Mouse (Mus musculus): ENCODE results near the gene Col26a1. TPM values are rescaled to one million over a fixed set of nuclear protein-coding genes. Genes with fewer than 3 reads are reported as not detected.

The Col26a1 gene
- under 1 TPM in 1 of 2 experiments, not detected in 1; 0.41 TPM for polyA plus RNA-seq (2017; shearing (Covaris generic))

- ATAC-seq: no peak
Measured at GRCm38 (mm10) chr5:136882788-136883439, at the start of gene Col26a1. Col26a1 (minus strand) TSS chr5:136883209.

- ATAC-seq: no peak
Measured at GRCm38 (mm10) chr5:136931896-136932295, 48.9 kb upstream of the Col26a1 start.

- ATAC-seq: peak; percentile 81
Measured at GRCm38 (mm10) chr5:136929073-136929472, 46.1 kb upstream of the Col26a1 start.

DNA sequence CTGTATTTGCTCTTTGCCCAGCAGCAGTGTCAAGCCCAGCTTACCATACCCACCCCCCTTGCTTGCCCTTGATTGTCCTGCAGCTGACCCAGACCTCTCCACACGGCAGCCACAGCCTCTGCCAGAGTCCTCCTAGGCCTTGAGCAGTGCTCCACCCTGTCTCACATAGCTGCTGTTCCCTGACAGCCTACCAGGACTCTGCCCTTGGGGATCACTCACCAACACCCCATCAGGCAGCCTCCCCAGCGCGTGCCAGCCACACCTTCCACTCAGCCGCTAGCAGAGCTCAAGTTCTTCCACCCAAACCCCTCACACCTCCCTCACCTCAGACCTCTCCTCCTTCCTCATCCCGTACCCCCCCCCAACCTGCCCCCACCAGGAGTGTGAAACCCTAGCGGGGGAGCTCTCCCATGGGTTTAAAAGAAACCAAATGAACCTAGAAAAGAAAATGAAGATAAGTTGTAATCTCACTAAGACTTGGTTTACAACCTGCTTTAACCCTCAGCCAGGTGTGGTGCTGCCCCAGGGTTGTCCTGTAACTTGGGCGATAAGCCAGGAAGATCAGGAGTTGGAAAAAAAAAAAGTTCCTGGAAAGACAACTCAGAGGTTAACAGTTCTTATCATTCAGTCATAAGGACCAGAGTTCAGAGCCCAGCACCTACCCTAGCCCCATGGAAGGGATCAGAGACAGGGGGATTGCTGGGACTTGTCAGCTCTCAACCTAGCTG is 40.9 kb upstream of the Col26a1 start:
- no peak for ATAC-seq

DNA sequence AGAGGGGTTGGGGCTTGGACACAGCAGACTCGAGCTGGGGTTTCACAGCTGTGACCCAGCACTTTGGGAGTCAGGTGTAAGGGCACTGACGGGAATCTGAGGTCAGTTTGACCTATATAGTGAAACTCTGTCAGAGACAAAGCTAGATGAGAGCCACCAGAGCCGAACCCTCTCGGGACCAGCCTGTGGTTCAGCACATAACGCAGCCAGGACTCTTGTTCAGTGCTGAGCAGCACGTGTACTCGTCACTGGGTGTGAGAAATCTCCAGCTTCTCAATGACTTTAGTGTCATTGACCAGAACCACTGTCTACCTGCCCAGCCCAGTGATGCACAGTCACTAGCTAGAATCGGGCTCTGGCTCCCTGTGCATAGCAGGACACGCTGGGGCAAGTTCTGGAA is 39.8 kb upstream of the Col26a1 start:
- no peak for ATAC-seq

GRCm38 (mm10) chr5:136919546-136920301 is 36.7 kb upstream of the Col26a1 start:
- ATAC-seq: no peak

- ATAC-seq: peak; percentile 98
Measured at GRCm38 (mm10) chr5:136918655-136919472, 35.9 kb upstream of the Col26a1 start.

- ATAC-seq: no peak
Measured at GRCm38 (mm10) chr5:136917613-136918242, 34.7 kb upstream of the Col26a1 start.

GRCm38 (mm10) chr5:136914183-136914582 is 31.2 kb upstream of the Col26a1 start:
- no peak for ATAC-seq

GRCm38 (mm10) chr5:136907991-136908857 is 25.2 kb upstream of the Col26a1 start, which contains the start of gene Ift22:
Ift22 (plus strand) TSS chr5:136908150.
- ATAC-seq: peak; percentile 98

DNA sequence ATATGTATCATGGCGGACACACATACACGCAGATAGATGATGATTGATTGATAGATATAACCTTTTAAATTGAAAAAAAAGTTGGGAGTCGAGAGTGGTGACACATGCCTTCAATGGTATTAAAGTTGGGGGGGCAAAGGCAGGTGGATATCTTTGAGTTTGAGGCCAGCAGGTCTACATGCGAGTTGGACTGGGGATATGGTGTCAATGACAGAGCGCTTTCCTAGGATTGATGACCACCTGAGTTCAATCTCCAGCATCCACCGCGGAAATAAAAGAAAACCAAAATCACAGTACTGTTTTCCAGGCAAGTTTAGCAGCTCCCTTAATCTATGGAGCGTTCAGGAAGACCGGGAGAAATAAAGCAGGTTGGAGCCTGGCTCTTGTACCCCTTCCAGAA is 24.6 kb upstream of the Col26a1 start:
- ATAC-seq: no peak

DNA sequence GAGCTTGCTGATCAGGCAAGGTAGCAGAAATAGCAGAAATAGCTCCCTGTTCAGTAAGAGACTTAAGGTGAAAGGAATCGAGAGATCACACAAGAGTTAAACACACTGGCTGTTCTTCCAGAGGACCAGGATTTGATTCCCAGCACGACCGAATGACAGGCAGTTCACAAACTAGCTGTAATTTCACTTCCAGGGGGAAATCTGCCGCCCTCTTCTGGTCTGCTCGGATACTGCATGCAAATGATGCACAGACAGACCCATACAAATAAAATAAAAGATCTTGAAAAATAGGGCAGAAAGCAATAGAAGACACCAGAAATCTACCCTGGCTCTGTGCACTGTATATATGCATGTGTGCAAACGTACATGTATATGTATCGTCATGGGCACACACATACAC is 22.6 kb upstream of the Col26a1 start:
- no peak for ATAC-seq

GRCm38 (mm10) chr5:136904621-136905020 is 21.6 kb upstream of the Col26a1 start:
- ATAC-seq: no peak

DNA sequence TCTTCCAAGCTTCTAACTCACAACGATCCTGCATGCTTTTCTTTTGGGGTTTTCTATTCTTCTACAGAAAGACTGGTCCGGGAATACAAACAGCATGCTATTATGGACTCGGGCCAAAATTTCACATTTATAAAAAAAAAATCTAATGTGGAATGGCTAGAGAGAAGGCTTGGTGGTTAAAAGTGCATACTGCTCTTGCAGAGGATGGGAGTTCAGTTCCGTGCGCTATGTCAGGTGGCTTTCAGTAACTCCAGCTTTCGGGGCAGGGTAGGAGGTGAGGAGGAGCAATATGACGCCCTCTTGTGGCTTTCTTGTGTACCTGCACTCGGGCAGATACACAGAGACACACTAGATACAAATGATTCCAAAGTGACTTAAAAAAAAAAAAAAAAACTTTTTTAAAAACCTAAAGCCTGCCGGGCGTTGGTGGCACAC is 12.5 kb upstream of the Col26a1 start:
- no peak for ATAC-seq

DNA sequence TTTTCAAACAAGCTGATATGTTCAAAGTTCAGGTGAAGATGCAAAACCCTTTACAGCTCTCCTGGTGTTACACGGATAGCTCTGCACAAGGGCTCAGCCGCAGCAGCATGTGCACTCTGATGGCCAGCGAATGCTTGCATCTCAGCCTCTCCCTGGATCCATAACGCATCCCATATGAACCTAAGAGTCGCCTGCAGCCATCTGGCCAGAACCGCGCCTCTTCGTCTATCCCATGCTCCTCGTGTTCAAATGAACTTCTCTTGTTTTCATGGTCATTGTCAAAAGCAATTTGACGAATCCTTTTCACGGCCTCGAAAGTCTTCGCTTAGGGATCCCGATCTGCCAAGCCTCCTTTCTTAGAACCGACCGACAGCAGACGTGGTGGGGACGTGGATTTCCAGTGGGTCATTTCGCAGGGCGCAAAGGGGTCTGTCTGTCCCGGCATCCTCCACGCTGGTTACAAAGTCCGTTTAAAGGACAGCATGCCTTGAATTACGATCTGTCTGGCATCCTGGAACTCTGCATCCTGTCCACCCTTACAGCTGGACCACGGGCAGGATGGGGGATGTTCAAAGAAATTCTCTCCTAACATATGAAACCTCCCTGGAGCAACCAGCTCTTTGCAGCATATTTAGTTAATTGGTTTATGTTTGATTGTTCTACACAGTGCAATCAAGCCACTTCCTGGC is 12.0 kb upstream of the Col26a1 start:
- no peak for ATAC-seq

- ATAC-seq: no peak
Measured at GRCm38 (mm10) chr5:136888539-136889355, 5.7 kb upstream of the Col26a1 start.

GRCm38 (mm10) chr5:136886957-136887356 is 3.9 kb upstream of the Col26a1 start:
- no peak for ATAC-seq

DNA sequence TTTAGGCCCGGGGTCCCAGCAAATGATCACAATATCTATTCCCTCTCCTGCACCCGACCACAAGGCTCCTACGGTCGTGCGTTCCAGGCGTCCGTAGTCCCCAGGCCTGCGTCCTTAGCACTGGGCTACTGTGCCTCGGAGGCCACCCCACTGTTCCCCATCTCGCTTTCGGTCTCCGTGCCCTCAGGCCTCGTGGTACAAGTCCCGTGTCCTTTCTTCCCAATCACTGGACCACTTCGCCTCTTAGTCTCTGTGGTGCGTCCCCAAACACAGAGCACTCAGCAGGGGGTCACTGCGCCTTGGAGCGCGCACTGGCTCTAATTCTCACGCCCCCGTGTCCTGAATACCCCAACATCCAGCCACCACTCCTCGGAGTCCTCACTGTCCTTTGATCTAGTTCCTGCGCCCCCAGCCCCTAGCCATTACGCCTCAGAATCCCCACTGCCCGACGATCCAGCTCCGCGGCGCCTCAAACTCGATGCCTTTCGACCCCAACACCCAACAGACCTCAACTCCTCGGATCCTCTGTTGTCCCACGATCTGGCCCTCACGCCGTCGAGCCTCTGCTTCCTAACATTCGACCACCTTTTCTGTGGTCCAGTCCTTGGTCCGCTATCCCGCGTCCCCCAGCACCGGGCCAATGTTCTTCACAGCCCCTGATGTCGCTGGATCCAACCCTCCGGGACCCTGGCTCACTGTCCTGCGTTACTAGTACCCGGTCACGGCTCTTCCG is 788 bp downstream of the Col26a1 start:
- ATAC-seq: no peak

All from CD4-positive, CD25-positive, alpha-beta regulatory T cell, adult 4 months (primary cell).